Mouse (Mus musculus) lung, adult 2 months (tissue): ENCODE data around the gene Qrich1.

Source experiments
- CTCF ChIP-seq: fragments of 200-500 bp; IDR thresholded peaks from 2 replicates; pipeline ENCODE4 v1.5.1; 2011; ENCODE audit warnings: mild to moderate bottlenecking, low read length, control low read depth; ENCODE audit not compliant: insufficient read depth
- POLR2A ChIP-seq: fragments of 200-500 bp; IDR thresholded peaks from 2 replicates; pipeline ENCODE4 v1.6.1; 2011; ENCODE audit warnings: low read depth, mild to moderate bottlenecking, control low read depth, low read length, borderline replicate concordance; ENCODE audit errors: extremely low read depth

DNA sequence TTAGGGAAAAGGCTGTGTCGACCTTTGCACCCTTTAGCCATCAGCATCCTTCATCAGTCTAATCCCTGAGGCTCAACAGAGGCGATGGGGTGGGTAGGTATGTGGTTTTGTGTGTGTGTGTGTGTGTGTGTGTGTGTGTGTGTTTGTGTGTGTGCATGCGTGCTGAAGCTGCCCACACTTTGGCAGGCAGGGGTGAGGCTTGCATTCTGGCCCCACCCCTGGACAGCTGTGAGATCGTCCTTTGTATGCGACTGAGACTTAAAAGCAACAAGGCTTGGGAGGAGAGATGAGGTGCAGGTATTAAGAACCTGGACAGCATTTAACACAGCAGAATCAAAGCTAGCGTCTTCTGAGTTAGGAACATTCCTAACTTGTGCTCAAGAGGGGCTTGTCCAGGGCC, 60.4 kb downstream of the Qrich1 start:
- TF ChIP-seq CTCF = no peak
- no peak for TF ChIP-seq POLR2A
